Mouse (Mus musculus): ENCODE data around the gene Nalcn. TPM values are rescaled to one million over a fixed set of nuclear protein-coding genes. Genes with fewer than 3 reads are reported as not detected.

Nalcn gene
- total and polyA plus RNA-seq, 3 experiments = 0.33 to 0.63 (median 0.50) TPM

DNA sequence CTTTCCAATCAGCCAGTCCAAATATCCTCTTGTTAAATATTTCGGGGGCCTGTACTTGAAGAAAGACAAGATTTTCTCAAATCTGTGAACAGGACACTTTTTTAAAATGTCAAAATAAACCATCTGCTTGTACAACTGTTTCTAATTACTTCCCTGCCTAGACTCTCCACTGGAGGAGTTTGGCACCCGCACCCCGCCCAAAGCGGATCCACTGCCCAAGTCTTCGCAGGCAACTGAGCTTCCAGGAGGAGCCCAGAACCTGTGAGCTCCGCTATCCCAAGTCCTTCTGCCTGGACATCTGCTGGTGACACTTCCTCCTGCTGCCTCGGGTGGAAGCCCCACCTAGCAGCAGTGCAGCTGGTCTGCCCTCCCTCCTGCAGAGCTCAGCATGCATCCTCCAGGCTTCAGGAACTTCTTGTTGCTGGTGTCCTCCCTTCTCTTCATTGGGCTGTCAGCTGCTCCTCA is 33.0 kb upstream of the Nalcn start, which contains the start of gene Itgbl1:
Gene Itgbl1 (plus strand): TSS at position 51 of the 465 bp plus-strand sequence.
- 33% methylated on average over 7 of the region's 7 CpGs for WGBS
- Histone ChIP-seq H3K36me3 (ENCODE audit: control insufficient read depth, insufficient read depth, low read length) (no peaks in the 10 kb centered on the region), H3K79me2 (replicated peaks; ENCODE audit: control insufficient read depth, insufficient read depth, low read length) (no peaks in the 10 kb centered on the region), H3K4me3 (no peak within 1 kb of the TSS), H3K9ac (ENCODE audit: low read depth, low read length) (no peak within 1 kb of the TSS), H3K27me3 (ENCODE audit: control insufficient read depth, insufficient read depth, low read length) (no peaks in the 10 kb centered on the region), H3K4me1 (ENCODE audit: control insufficient read depth, insufficient read depth, low read length) (0 out of 2 replicates have a peak, but pooled peaks cover 1% of the 10 kb centered on the region), H3K27ac (no peak within 1 kb of the TSS; the same call in 1 of the 2 replicates)
- DNase-seq = peak; percentile 41
- TF ChIP-seq EP300 (IDR thresholded peaks at IDR 0.05; ENCODE audit: insufficient read depth, low read depth, low read length) (no peak), CTCF (IDR thresholded peaks at IDR 0.05) (no peak), POLR2A (IDR thresholded peaks at IDR 0.05; ENCODE audit: insufficient read depth, low read depth, low read length) (no peak)
- intact Hi-C loops (cut with DNase I) = no loop called here

DNA sequence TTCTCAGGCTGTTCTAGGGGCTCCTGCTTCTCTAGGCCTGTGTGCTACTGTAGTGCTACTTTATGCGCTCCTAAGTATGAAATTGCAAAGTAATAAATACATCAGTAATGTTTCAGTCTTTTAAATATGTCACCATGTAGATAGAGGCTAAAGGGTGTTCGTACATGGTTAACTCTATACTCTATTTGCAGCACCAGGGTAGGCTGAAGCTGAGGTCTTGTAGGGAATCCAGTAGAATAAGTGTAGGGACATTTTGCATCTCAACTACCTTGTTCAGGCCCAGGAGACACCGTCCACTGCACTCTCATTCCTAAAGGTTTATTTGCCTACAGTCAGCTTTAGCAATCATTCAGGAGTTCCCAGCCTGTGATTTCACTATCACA is 227 bp upstream of the Nalcn start:
- peak overlapping the region; percentile 33; the same call in 1 of the 2 replicates for H3K9ac ChIP-seq (ENCODE audit: low read depth, low read length)
- H3K4me1 ChIP-seq (ENCODE audit: control insufficient read depth, insufficient read depth, low read length) = no peaks in the 10 kb centered on the region
- no peak overlapping the region for H3K4me3 ChIP-seq
- H3K27ac ChIP-seq = no peak overlapping the region
- DNase-seq = no peak
- H3K36me3 ChIP-seq (ENCODE audit: control insufficient read depth, insufficient read depth, low read length) = no peaks in the 10 kb centered on the region
- no peaks in the 10 kb centered on the region for H3K27me3 ChIP-seq (ENCODE audit: control insufficient read depth, insufficient read depth, low read length)
- TF ChIP-seq POLR2A (IDR thresholded peaks at IDR 0.05; ENCODE audit: insufficient read depth, low read depth, low read length) = no peak
- no peak for TF ChIP-seq CTCF (IDR thresholded peaks at IDR 0.05)
- TF ChIP-seq EP300 (IDR thresholded peaks at IDR 0.05; ENCODE audit: insufficient read depth, low read depth, low read length) = no peak
- 65% methylated on average over 3 of the region's 3 CpGs for WGBS
- intact Hi-C loops (cut with DNase I) = no loop called here
- no peaks in the 10 kb centered on the region for H3K79me2 ChIP-seq (replicated peaks; ENCODE audit: control insufficient read depth, insufficient read depth, low read length)

DNA sequence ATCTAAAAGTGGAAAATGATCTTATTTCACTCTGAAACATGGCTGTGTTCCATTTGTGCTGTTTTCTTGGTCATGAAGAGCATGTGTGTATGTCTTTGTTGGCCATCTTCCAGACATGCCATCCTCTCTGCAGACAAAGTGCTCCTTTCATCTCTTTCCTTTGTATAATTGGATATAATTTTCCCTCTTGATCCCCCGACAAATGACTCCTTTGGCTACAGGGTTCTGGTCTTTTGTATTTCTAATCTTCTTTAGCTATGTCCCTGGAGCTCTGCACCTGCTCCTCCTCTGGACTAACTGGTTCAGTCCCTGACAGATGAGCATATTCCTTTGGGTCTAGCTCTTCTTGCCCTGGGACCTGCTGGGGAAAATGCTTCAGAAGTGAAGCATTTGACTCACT is 4.0 kb downstream of the Nalcn start:
- TF ChIP-seq EP300 (IDR thresholded peaks at IDR 0.05; ENCODE audit: insufficient read depth, low read depth, low read length) (no peak), POLR2A (IDR thresholded peaks at IDR 0.05; ENCODE audit: insufficient read depth, low read depth, low read length) (no peak), CTCF (IDR thresholded peaks at IDR 0.05) (no peak)
- WGBS = 33% methylated on average over 1 of the region's 1 CpGs
- Histone ChIP-seq H3K9ac (ENCODE audit: low read depth, low read length) (no peak overlapping the region), H3K4me3 (no peak overlapping the region), H3K4me1 (ENCODE audit: control insufficient read depth, insufficient read depth, low read length) (no peaks in the 10 kb centered on the region), H3K27ac (no peak overlapping the region), H3K27me3 (ENCODE audit: control insufficient read depth, insufficient read depth, low read length) (no peaks in the 10 kb centered on the region), H3K79me2 (replicated peaks; ENCODE audit: control insufficient read depth, insufficient read depth, low read length) (no peaks in the 10 kb centered on the region), H3K36me3 (ENCODE audit: control insufficient read depth, insufficient read depth, low read length) (no peaks in the 10 kb centered on the region)
- intact Hi-C loops (cut with DNase I) = no loop called here
- no peak for DNase-seq

DNA sequence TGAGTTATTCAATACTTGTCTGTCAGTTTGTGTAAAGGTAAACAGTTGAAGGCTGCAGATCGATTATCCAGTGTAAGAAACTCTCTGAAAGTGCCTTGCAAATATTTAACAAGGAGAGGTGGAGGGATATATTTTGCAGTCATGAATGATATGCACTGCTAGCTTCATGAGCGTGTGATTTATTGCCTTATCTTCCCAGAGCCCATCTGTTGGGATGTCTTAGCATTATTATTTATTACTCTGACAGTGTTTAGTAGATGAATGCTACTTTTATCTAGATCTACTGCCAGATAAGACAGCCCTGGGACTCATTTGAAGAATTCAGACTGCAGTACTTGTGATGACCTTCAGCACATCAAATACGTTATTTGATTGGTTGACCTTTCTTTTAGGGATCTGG is 31.7 kb downstream of the Nalcn start:
- DNase-seq = no peak
- no peaks in the 10 kb centered on the region for H3K79me2 ChIP-seq (replicated peaks; ENCODE audit: control insufficient read depth, insufficient read depth, low read length)
- TF ChIP-seq CTCF (IDR thresholded peaks at IDR 0.05) = no peak
- no peak for TF ChIP-seq EP300 (IDR thresholded peaks at IDR 0.05; ENCODE audit: insufficient read depth, low read depth, low read length)
- TF ChIP-seq POLR2A (IDR thresholded peaks at IDR 0.05; ENCODE audit: insufficient read depth, low read depth, low read length) = no peak
- no peaks in the 10 kb centered on the region for H3K27me3 ChIP-seq (ENCODE audit: control insufficient read depth, insufficient read depth, low read length)
- H3K4me3 ChIP-seq = no peak overlapping the region
- no peak overlapping the region for H3K9ac ChIP-seq (ENCODE audit: low read depth, low read length)
- H3K4me1 ChIP-seq (ENCODE audit: control insufficient read depth, insufficient read depth, low read length) = no peaks in the 10 kb centered on the region
- intact Hi-C loops (cut with DNase I) = no loop called here
- 60% methylated on average over 3 of the region's 3 CpGs for WGBS
- H3K36me3 ChIP-seq (ENCODE audit: control insufficient read depth, insufficient read depth, low read length) = no peaks in the 10 kb centered on the region
- no peak overlapping the region for H3K27ac ChIP-seq

DNA sequence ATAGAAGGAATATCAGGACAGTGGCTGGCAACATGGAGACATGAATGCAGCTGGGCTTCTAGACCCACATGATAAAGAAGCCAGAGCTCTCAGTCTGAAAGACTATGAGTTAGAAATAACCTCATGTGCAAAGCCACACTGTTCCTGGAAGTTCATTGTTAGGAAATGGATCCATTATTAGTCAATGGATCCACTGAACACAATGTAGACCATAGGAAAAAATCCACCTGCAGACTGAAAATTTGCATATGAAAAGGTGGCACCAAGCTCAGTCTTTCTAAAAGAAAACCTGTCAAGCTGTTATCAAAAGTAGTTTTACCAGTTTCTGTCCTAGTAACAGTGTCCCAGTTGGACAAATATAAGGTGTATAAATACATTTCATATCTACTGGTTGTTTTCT is 39.5 kb downstream of the Nalcn start:
- H3K4me1 ChIP-seq (ENCODE audit: control insufficient read depth, insufficient read depth, low read length) = no peaks in the 10 kb centered on the region
- no peak overlapping the region for H3K4me3 ChIP-seq
- H3K36me3 ChIP-seq (ENCODE audit: control insufficient read depth, insufficient read depth, low read length) = no peaks in the 10 kb centered on the region
- no peaks in the 10 kb centered on the region for H3K27me3 ChIP-seq (ENCODE audit: control insufficient read depth, insufficient read depth, low read length)
- intact Hi-C loops (cut with DNase I) = no loop called here
- no peak overlapping the region for H3K9ac ChIP-seq (ENCODE audit: low read depth, low read length)
- no peaks in the 10 kb centered on the region for H3K79me2 ChIP-seq (replicated peaks; ENCODE audit: control insufficient read depth, insufficient read depth, low read length)
- H3K27ac ChIP-seq = no peak overlapping the region
- TF ChIP-seq CTCF (IDR thresholded peaks at IDR 0.05) (no peak), EP300 (IDR thresholded peaks at IDR 0.05; ENCODE audit: insufficient read depth, low read depth, low read length) (no peak), POLR2A (IDR thresholded peaks at IDR 0.05; ENCODE audit: insufficient read depth, low read depth, low read length) (no peak)
- DNase-seq = no peak

DNA sequence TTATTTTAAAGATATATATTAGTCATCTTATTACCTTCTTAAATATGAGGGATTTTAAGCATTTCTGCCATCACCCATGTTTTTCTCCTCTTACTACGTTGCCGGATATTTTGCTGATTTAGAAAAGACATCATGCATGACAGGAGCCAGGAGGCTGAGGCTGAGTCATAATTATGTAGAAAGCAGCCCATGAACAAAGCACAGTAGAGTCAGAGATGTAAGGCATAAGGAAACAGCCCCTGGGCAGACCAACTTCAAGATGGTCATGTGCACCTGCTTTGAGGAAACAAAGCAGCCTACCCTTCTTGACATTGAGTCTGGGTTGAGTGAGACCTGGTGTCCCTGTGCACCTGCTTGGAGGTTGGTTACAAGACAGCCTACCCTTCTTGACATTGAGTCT is 44.5 kb downstream of the Nalcn start:
- DNase-seq = no peak
- Histone ChIP-seq H3K27me3 (ENCODE audit: control insufficient read depth, insufficient read depth, low read length) (no peaks in the 10 kb centered on the region), H3K9ac (ENCODE audit: low read depth, low read length) (no peak overlapping the region), H3K27ac (no peak overlapping the region), H3K36me3 (ENCODE audit: control insufficient read depth, insufficient read depth, low read length) (no peaks in the 10 kb centered on the region), H3K4me1 (ENCODE audit: control insufficient read depth, insufficient read depth, low read length) (no peaks in the 10 kb centered on the region), H3K79me2 (replicated peaks; ENCODE audit: control insufficient read depth, insufficient read depth, low read length) (no peaks in the 10 kb centered on the region), H3K4me3 (no peak overlapping the region)
- intact Hi-C loops (cut with DNase I) = no loop called here
- 82% methylated on average over 2 of the region's 2 CpGs for WGBS
- TF ChIP-seq CTCF (IDR thresholded peaks at IDR 0.05) (no peak), EP300 (IDR thresholded peaks at IDR 0.05; ENCODE audit: insufficient read depth, low read depth, low read length) (no peak), POLR2A (IDR thresholded peaks at IDR 0.05; ENCODE audit: insufficient read depth, low read depth, low read length) (no peak)
